Mouse (Mus musculus): ENCODE results near the gene Rerg.
"Not testable (repeated sequence)": the region's sequence is repeated elsewhere in the genome, so short reads cannot be mapped to it uniquely, and the experiment has no call there.

Gene Rerg

DNA sequence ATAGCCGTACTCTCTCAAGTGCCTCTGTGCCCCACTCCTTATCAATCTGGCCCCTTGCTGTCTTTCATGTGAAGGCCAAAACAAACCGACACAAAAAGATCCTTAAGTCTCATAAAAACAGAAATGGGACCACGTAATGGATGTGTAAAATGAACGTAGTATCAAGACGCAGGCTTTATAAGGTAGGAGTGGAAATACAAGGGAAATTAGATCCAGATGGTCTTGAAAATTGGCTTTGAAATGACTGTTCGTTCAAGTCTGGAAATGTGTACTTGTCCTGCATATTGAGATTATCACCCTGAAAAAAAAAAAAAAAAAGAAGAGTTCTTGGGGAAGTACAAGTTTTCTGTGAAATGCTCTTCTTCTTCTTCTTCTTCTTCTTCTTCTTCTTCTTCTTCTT lies 90.6 kb downstream of the Rerg start:
- DNase-seq (ENCODE audit: low spot score in 2 of 2), result no peak

- DNase-seq (ENCODE audit: low spot score in 2 of 2), result no peak
These were observed 93.6 kb downstream of the Rerg start for GRCm38 (mm10) chr6:137076731-137077130.

DNA sequence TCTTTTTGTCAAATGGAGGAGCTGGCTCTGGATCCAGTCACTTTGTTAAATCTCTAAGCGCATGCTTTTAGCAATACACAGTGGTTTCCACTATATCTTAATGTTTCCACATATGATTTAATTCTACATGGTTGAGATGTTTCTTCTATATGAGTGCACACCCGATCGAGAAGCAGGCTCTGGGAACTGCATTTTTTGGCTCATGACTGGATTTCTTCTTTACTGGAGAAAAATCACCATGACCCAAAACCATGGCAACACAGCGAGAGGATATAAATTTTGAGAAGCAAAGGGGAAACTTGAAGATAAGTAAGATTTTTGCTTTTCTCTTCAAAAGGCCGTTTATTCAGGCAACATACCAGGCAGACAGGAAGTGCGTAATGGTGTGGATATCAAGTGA lies 94.1 kb downstream of the Rerg start:
- DNase-seq (ENCODE audit: low spot score in 2 of 2), result no peak

GRCm38 (mm10) chr6:137072256-137072655 lies 98.0 kb downstream of the Rerg start:
- no peak for DNase-seq (ENCODE audit: low spot score in 2 of 2)

GRCm38 (mm10) chr6:137071466-137071865 lies 98.8 kb downstream of the Rerg start:
- no peak for DNase-seq (ENCODE audit: low spot score in 2 of 2)

GRCm38 (mm10) chr6:137065506-137065905 lies 104.8 kb downstream of the Rerg start:
- no peak for DNase-seq (ENCODE audit: low spot score in 2 of 2)

DNA sequence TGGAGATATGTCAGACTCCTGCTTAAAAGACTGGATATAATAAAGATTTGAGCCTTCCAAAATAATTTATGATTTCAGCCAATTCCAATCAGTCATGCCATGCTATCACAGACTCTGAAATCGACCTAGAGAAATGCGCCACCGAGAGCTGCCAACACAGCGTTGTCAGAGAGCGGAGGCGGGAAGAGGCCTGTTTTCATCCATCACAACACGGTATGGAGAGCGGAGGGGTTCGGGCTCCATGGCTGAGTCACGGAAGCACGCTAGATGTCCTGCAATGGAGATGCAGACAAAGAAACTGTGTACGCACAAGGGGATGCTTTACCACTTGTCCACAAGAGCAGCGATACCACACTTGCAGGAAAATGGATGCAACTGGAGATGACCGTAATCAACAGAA lies 105.5 kb downstream of the Rerg start:
- no peak for DNase-seq (ENCODE audit: low spot score in 2 of 2)

DNA sequence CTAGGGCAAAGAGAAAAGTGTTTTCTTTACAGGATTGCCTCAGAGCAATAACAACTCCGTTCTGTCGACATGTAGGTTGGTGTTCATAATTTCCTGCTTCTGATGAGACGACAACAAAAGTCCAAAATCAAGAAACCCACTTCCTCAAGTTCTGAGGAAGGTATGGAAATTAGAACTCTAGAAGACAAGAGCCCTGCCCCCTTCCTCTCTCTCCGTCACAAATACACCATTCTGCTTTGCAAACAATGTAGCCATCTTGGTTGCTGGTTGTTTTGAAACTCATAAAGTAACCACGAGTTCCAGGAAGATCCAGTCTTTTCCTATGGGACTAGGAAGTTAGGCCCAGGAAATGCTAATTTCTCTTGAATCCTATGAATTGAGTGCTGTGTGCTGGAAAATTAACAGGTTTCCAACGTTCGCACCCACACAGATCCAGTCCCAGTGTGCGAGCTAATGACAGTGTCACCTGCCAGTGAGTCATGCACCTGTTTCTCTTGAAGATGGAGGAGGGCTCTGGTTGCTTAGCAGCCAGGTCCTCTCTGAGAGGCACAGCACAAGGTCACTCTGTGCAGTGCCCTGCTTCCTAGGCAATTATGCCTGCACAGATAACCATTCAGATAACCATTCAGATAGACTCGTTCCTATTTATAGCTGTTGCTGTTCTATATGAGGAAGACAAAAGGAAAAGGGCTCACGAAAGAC lies 106.9 kb downstream of the Rerg start:
- DNase-seq (ENCODE audit: low spot score in 2 of 2), result peak; percentile 20 to 43

GRCm38 (mm10) chr6:137061880-137062531 lies 108.3 kb downstream of the Rerg start:
- no peak for DNase-seq (ENCODE audit: low spot score in 2 of 2)

GRCm38 (mm10) chr6:137060595-137060994 lies 109.7 kb downstream of the Rerg start:
- DNase-seq (ENCODE audit: low spot score in 2 of 2), result no peak

- DNase-seq (ENCODE audit: low spot score in 2 of 2), result no peak
These were observed 112.0 kb downstream of the Rerg start for GRCm38 (mm10) chr6:137058257-137058656.

DNA sequence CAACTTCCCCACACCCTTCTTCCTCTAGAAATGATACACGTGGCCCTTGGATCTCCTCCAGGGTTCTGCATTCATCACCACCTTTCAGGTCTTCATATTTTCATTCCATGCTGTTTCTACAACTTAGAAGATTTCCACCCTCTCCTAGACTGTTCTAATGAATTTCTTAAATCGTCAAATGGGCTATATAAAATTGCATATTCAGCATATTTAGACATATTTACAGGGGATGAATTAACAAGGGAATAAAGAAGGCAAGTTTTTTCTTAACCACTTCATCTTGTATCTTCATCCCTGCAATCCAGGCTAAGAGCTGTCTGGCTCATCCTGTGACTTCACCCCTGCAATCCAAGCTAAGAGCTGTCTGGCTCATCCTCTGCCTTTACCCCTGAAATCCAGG lies 116.2 kb downstream of the Rerg start:
- DNase-seq (ENCODE audit: low spot score in 2 of 2), result no peak

DNA sequence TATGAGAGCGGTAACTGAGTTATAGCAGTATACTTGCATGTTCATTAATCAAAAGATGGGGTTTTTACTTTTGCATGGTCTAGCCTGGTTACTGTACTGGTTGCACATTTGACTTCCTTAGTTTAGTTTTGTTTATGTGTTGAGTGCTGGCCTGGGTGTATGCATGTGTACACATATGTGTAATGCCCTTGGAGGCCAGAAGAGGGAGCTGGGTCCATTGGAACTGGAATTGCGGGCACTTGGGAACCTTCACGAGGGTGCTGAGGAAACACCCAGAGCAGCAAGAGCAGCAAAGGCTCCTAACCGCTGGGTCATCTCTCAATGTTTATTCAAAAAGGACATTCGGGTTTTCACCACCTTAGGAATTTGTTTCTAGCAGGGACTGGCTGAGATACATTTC lies 116.8 kb downstream of the Rerg start:
- no peak for DNase-seq (ENCODE audit: low spot score in 2 of 2)

- DNase-seq (ENCODE audit: low spot score in 2 of 2), result no peak
These were observed 117.3 kb downstream of the Rerg start for GRCm38 (mm10) chr6:137053006-137053405.

DNA sequence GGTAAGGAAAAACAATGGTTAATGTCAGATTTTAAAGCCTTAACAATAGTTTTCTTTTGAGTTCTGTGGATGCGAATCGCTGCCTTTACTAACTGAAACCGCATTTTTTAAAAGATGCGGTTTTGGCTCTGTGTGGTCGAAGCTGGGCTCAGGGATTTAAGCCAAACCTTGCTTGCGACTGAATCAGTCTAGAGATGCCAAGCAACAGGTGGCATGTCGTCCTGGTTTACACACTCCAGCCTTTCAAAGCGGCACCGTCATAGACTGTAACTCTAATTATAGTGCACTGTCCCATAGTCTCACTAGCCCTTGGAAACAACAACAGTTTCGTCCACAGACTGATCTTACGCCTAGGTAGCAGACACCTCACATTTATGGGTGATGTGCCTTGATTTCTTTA lies 123.3 kb downstream of the Rerg start:
- no peak for DNase-seq (ENCODE audit: low spot score in 2 of 2)

GRCm38 (mm10) chr6:137045011-137045504 lies 125.2 kb downstream of the Rerg start:
- no peak for DNase-seq (ENCODE audit: low spot score in 2 of 2)

- DNase-seq (ENCODE audit: low spot score in 2 of 2), result not testable (repeated sequence)
These were observed 134.5 kb downstream of the Rerg start for GRCm38 (mm10) chr6:137035611-137036395.

DNA sequence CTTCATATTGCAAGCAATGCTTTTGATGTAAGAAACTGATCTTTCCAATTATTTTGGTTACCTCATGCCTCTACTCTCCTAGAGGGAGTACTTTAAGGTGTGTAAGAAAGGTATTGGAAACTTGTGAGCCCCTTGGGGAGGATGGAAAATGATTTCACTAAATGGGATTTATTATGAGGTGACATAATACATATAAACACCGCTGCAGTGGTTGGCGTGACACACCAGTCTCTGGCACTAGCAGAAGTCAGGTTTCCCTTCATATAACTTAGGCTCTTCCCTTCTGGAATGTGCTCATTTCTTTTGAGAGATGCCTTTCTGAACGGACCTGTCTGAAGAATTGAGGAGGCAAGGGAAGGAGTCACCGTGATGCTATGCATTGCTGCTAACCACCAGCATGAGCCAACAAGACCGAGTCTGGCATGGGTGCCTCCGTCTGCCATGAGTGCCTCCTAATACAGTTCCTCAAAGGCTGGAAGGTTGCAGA lies 139.6 kb downstream of the Rerg start:
- DNase-seq (ENCODE audit: low spot score in 2 of 2), result no peak

DNA sequence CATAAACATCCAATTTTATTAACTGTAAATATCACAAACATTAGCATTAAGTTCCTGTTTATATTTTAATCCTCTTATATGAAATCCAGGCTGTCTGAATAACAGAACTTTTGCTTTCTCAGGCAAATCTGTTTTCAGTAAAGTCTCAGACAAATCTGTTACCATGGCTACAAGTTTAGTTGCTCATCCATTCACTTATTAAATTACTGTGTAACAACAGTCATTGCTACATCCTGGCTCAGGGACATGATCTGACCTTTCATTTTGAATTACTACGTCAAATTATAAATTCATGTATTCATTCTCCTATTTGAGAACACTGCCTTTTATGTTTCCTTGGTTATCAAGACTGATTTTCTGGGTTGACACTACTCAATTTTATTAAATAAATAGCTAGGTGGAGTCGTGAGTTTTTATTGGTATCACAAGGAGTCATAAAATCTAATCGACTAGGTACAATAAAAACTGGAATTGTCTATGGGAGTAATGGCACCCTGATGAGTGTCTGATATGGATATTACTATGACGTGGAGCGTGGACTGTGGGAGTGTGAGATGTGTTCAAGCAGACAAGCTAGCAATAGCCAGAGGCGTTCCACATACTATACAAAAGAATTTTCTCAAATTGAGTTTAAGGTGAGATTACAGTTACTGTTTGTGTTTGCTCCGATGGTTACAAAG lies 140.2 kb downstream of the Rerg start:
- no peak for DNase-seq (ENCODE audit: low spot score in 2 of 2)

DNA sequence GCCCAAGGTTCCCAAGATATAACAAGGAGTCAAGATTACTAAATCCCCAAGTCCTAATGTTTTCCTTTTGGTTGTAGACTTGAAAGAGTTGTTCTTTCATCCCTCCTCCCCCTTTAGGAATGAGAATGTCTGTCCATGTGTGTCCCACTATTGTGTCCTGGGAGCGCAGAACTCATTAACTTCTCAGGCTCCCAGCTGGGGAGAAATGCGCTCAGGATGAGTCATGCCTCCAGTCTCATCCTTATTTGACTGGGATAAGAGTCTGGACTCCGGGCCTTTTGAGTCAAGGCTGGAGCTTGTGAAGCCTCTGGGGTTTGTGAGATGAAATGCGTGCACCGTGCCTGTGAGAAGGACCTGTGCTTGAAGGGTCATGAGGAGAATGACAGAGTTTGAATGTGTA lies 144.8 kb downstream of the Rerg start:
- DNase-seq (ENCODE audit: low spot score in 2 of 2), result no peak

- DNase-seq (ENCODE audit: low spot score in 2 of 2), result no peak
These were observed 145.8 kb downstream of the Rerg start for GRCm38 (mm10) chr6:137024541-137024940.

Data from left cerebral cortex, adult 9 months (tissue).